Mouse (Mus musculus) liver, postnatal 0 days (tissue): ENCODE results near the gene Exoc2.

Source experiments
- CTCF ChIP-seq: sonication (generic); IDR thresholded peaks from 2 replicates; pipeline ENCODE4 v1.5.1; 2016; ENCODE audit warnings: antibody characterized with exemption, low read depth
- EP300 ChIP-seq: IDR thresholded peaks from 2 replicates; pipeline ENCODE4 v1.6.1; 2016; ENCODE audit warnings: antibody characterized with exemption, low read depth, mild to moderate bottlenecking

- TF ChIP-seq CTCF (no peak), EP300 (no peak)
Observed at GRCm38 (mm10) chr13:30850736-30851135, 123.2 kb downstream of the Exoc2 start.
